Mouse (Mus musculus): ENCODE measurements at regions not wholly inside any gene's neighbourhood (a gene's known extent, or its start where the extent isn't known, plus 50 kb on each side); places are given as distances from the start of the nearest gene placed in this dataset.
"Not testable (repeated sequence)": the region's sequence is repeated elsewhere in the genome, so short reads cannot be mapped to it uniquely, and the experiment has no call there.

GRCm38 (mm10) chr12:32434506-32435002 is 56.0 kb downstream of the Ccdc71l start:
- no peak for DNase-seq (ENCODE audit: low read depth, low spot score)

GRCm38 (mm10) chr12:32435126-32435525 is 56.6 kb downstream of the Ccdc71l start:
- no peak for DNase-seq (ENCODE audit: low read depth, low spot score)

GRCm38 (mm10) chr12:32438209-32438608 is 59.7 kb downstream of the Ccdc71l start:
- DNase-seq (ENCODE audit: low read depth, low spot score): no peak

- no peak for DNase-seq (ENCODE audit: low read depth, low spot score)
Measured at GRCm38 (mm10) chr12:32444770-32445169, 66.3 kb downstream of the Ccdc71l start.

- DNase-seq (ENCODE audit: low read depth, low spot score): no peak
Measured at GRCm38 (mm10) chr12:32445874-32446273, 67.4 kb downstream of the Ccdc71l start.

GRCm38 (mm10) chr12:32449373-32449772 is 70.9 kb downstream of the Ccdc71l start:
- no peak for DNase-seq (ENCODE audit: low read depth, low spot score)

- no peak for DNase-seq (ENCODE audit: low read depth, low spot score)
Measured at GRCm38 (mm10) chr12:32451226-32451625, 72.7 kb downstream of the Ccdc71l start.

GRCm38 (mm10) chr12:32454794-32455193 is 76.3 kb downstream of the Ccdc71l start:
- DNase-seq (ENCODE audit: low read depth, low spot score): no peak

GRCm38 (mm10) chr12:32455231-32455630 is 76.7 kb downstream of the Ccdc71l start:
- not testable (repeated sequence) for DNase-seq (ENCODE audit: low read depth, low spot score)

- no peak for DNase-seq (ENCODE audit: low read depth, low spot score)
Measured at GRCm38 (mm10) chr12:32455913-32456312, 77.4 kb downstream of the Ccdc71l start.

- DNase-seq (ENCODE audit: low read depth, low spot score): no peak
Measured at GRCm38 (mm10) chr12:32456796-32457195, 78.3 kb downstream of the Ccdc71l start.

- DNase-seq (ENCODE audit: low read depth, low spot score): no peak
Measured at GRCm38 (mm10) chr12:32458386-32458785, 79.9 kb downstream of the Ccdc71l start.

- no peak for DNase-seq (ENCODE audit: low read depth, low spot score)
Measured at GRCm38 (mm10) chr12:32460330-32460998, 82.0 kb downstream of the Ccdc71l start.

- DNase-seq (ENCODE audit: low read depth, low spot score): no peak
Measured at GRCm38 (mm10) chr12:32465371-32465770, 86.9 kb downstream of the Ccdc71l start.

- DNase-seq (ENCODE audit: low read depth, low spot score): no peak
Measured at GRCm38 (mm10) chr12:32469863-32470262, 91.4 kb downstream of the Ccdc71l start.

GRCm38 (mm10) chr12:32479451-32479850 is 100.9 kb downstream of the Ccdc71l start:
- no peak for DNase-seq (ENCODE audit: low read depth, low spot score)

GRCm38 (mm10) chr12:32480268-32480667 is 101.8 kb downstream of the Ccdc71l start:
- no peak for DNase-seq (ENCODE audit: low read depth, low spot score)

GRCm38 (mm10) chr12:32481051-32481450 is 102.5 kb downstream of the Ccdc71l start:
- DNase-seq (ENCODE audit: low read depth, low spot score): no peak

- DNase-seq (ENCODE audit: low read depth, low spot score): no peak
Measured at GRCm38 (mm10) chr12:32482343-32482742, 103.8 kb downstream of the Ccdc71l start.

- DNase-seq (ENCODE audit: low read depth, low spot score): no peak
Measured at GRCm38 (mm10) chr12:32482777-32483176, 104.3 kb downstream of the Ccdc71l start.

GRCm38 (mm10) chr12:32486246-32486645 is 107.7 kb downstream of the Ccdc71l start:
- DNase-seq (ENCODE audit: low read depth, low spot score): no peak

- DNase-seq (ENCODE audit: low read depth, low spot score): no peak
Measured at GRCm38 (mm10) chr12:32486729-32487128, 108.2 kb downstream of the Ccdc71l start.

GRCm38 (mm10) chr12:32487883-32488577 is 109.5 kb downstream of the Ccdc71l start:
- DNase-seq (ENCODE audit: low read depth, low spot score): no peak
